8 mouse cellular contexts compared by ENCODE assay signal in the genomic region with DNA sequence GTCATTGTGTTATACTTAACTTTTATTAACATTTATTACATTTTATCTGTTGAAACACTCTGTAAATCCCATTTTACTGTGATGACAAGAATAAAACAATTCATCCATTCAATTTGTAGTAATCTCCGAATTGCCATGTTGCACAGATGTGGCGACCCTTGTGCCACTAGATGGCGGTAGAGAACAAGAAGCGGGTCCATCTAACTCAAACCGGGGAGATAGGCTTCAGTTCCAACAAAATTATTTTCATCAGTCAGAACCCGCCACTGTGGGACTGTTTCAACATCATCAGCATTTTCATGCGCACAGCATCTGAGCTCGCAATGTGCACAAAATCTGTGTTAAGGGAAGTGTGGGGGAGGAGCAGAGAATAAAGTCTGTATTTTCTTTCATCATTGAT. TPM values are rescaled to one million over a fixed set of nuclear protein-coding genes. Genes with fewer than 3 reads are reported as not detected.
A peak's percentile ranks its signal among the peaks of the same experiment; 100 is the strongest.
DNase-seq lines count a peak whose midpoint lies in the region; ATAC-seq and TF ChIP-seq lines count a peak whose summit lies in the region.

No protein-coding gene starts in this region.

- no peaks in the 10 kb centered on the region for H3K9me3 ChIP-seq in forebrain, embryonic 15.5 days
- H3K9me3 ChIP-seq in hindbrain, postnatal 0 days (ENCODE audit: low read length) = no peaks in the 10 kb centered on the region

- H3K36me3 ChIP-seq in forebrain, embryonic 15.5 days = no peaks in the 10 kb centered on the region
- H3K36me3 ChIP-seq in hindbrain, postnatal 0 days (ENCODE audit: insufficient read depth, low read length) = no peaks in the 10 kb centered on the region

- no peak overlapping the region for H3K27ac ChIP-seq in forebrain, embryonic 15.5 days (replicated peaks)
- H3K27ac ChIP-seq in hindbrain, postnatal 0 days = no peak overlapping the region

- 2% methylated on average over 8 of the region's 8 CpGs for WGBS in forebrain, embryonic 15.5 days
- under 1% methylated on average over 8 of the region's 8 CpGs for WGBS in hindbrain, postnatal 0 days

- peaks cover 6% of the 10 kb centered on the region; the same call in 1 of the 2 replicates for H3K4me1 ChIP-seq in forebrain, embryonic 15.5 days
- no peaks in the 10 kb centered on the region for H3K4me1 ChIP-seq in hindbrain, postnatal 0 days (ENCODE audit: insufficient read depth, low read length)

- peak overlapping the region; percentile 29 for H3K4me2 ChIP-seq in forebrain, embryonic 15.5 days (replicated peaks)
- H3K4me2 ChIP-seq in hindbrain, postnatal 0 days (ENCODE audit: low read depth, low read length) = peak overlapping the region; percentile 31

- H3K27me3 ChIP-seq in forebrain, embryonic 15.5 days = no peaks in the 10 kb centered on the region
- no peaks in the 10 kb centered on the region for H3K27me3 ChIP-seq in hindbrain, postnatal 0 days (ENCODE audit: insufficient read depth, low read length)

- ATAC-seq in forebrain, embryonic 15.5 days (replicated peaks) = peak; percentile 95
- ATAC-seq in hindbrain, postnatal 0 days = peak; percentile 92
- ATAC-seq in megakaryocyte, adult 5-6 weeks (ENCODE audit: poor library complexity, severe bottlenecking) = peak; percentile 76
- no peak for ATAC-seq in erythroid progenitor cell, adult 5-6 weeks (replicated peaks; ENCODE audit: low FRiP score, poor library complexity, severe bottlenecking)

- DNase-seq in NIH3T3 (ENCODE audit: low read depth) = peak; percentile 87
- peak; percentile 24 for DNase-seq in c-Kit-positive CD71-positive TER-119-positive erythroid progenitor cells, embryonic 14.5 days (ENCODE audit: low spot score)
- DNase-seq in hindbrain, postnatal 0 days (ENCODE audit: low spot score) = peak; percentile 95
- DNase-seq in layer of hippocampus, postnatal 36 days = peak; percentile 70 to 76
- DNase-seq in right cerebral cortex, postnatal 14 days = peak; percentile 75

- peak; percentile 98 for TF ChIP-seq CTCF in hindbrain, postnatal 0 days (IDR thresholded peaks at IDR 0.05; ENCODE audit: low read depth)

- no peak overlapping the region for H3K9ac ChIP-seq in forebrain, embryonic 15.5 days (replicated peaks)
- H3K9ac ChIP-seq in hindbrain, postnatal 0 days (replicated peaks; ENCODE audit: low read length) = no peak overlapping the region

- no peak overlapping the region for H3K4me3 ChIP-seq in forebrain, embryonic 15.5 days
- H3K4me3 ChIP-seq in hindbrain, postnatal 0 days (ENCODE audit: low read length) = no peak overlapping the region

RNA-seq across cellular contexts. Expression of a gene that starts 44.2 kb away (rescaled TPM):
- polyA plus RNA-seq in forebrain, embryonic 15.5 days (2015; fragmentation: Nextera tagmentation; extraction: Ambion mirVana) = 45.9 and 50.8 TPM in 2 replicates
- total RNA-seq in hindbrain, postnatal 0 days (2014; rRNA removed) = 26.6 and 29.1 TPM in 2 replicates
- polyA plus RNA-seq in hindbrain, postnatal 0 days (2015; fragmentation: Nextera tagmentation; extraction: Ambion mirVana) = 63.7 and 65.8 TPM in 2 replicates
- 10 to 100 TPM; 28.3 to 30.4 TPM for total RNA-seq in layer of hippocampus, postnatal 36 days (2021)
- 2.1 and 3.2 TPM in 2 replicates for total RNA-seq in megakaryocyte, adult 5-6 weeks (2015)
- 2.9 and 6.7 TPM in 2 replicates for total RNA-seq in megakaryocyte, adult 5-6 weeks (2017)
- 0.84 and 5.8 TPM in 2 replicates for total RNA-seq in erythroid progenitor cell, adult 5-6 weeks (2015; ENCODE audit: low replicate concordance)
- total RNA-seq in erythroid progenitor cell, adult 5-6 weeks (2017; ENCODE audit: low replicate concordance) = 0.64 and 1.8 TPM in 2 replicates

Comparison
In these comparisons a context has a peak if more than half of its experiments do, and no peak if none do; other contexts are left out.
1. DNase-seq: peak in every context shown above with its lines; median percentile 95 in hindbrain, postnatal 0 days; 87 in NIH3T3; 75 in right cerebral cortex, postnatal 14 days; 73 in layer of hippocampus, postnatal 36 days; 24 in c-Kit-positive CD71-positive TER-119-positive erythroid progenitor cells, embryonic 14.5 days.